Mouse (Mus musculus) macrophage (primary cell): Measurements from ENCODE around the gene Mtch2. TPM values are rescaled to one million over a fixed set of nuclear protein-coding genes. Genes with fewer than 3 reads are reported as not detected.
"Not testable (repeated sequence)": the region's sequence is repeated elsewhere in the genome, so short reads cannot be mapped to it uniquely, and the experiment has no call there.

Source experiments
- H3K27ac ChIP-seq: fragments of 350-480 bp; formaldehyde crosslinking; 2 replicates; pipeline ENCODE4 v1.9.0; 2021
- H3K36me3 ChIP-seq: fragments of 350-480 bp; formaldehyde crosslinking; 2 replicates; pipeline ENCODE4 v1.9.0; 2021; ENCODE audit errors: inconsistent target
- H3K4me3 ChIP-seq: fragments of 350-480 bp; formaldehyde crosslinking; 2 replicates; pipeline ENCODE4 v1.9.0; 2021; ENCODE audit errors: inconsistent target
- H3K79me2 ChIP-seq: fragments of 350-480 bp; formaldehyde crosslinking; 2 replicates; pipeline ENCODE4 v1.9.0; 2021; ENCODE audit errors: inconsistent target
- WGBS: methylation state at CpG from one replicate; pipeline ENCODE4 v1.1.7; 2026; ENCODE audit warnings: inconsistent platforms; ENCODE audit not compliant: missing documents; 5-methylcytosine and 5-hydroxymethylcytosine counted together
- polyA plus RNA-seq: library from polyadenylated mRNA; stranded (reverse); fragments of 250-400 nt; gene quantifications from 3 replicates; pipeline ENCODE4 v1.2.4, GENCODE M21; 2018; ENCODE audit warnings: inconsistent platforms

The Mtch2 gene
- polyA plus RNA-seq, 1 experiment from 2014 or later = 87.4 TPM

DNA sequence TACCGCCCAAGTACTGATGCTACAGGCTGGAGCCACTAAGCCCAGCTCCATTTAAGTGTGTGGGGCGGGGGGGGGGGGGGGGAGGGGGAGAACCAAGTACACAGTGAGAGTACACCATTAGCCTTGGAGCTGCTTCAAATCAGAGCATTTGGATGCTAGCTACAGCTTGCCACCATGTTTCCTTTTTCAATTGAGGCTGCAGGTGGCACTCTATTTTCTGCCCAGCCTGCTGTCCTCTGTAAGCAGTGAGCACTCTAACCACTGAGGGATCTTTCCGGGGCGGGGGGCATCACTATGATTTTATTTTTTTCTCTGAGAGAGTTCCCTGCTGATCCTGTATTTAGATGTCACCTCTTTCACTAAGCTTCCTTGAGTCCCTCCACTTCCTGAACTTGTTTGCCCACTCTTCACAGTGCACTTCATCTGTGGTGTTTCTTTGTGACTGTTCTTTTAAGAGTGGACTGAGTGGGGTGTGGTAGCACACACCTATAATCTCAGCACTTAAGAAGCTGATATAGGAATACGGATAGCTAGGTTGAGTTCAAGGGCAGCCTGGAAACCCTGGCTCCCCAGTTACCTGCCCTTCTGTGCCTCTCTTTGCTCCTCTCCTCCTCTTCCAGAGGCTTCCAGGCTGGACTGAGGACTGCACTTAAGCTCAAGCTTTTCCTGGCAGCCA, 30.8 kb downstream of the Mtch2 start:
- Histone ChIP-seq H3K79me2 (no peaks in the 10 kb centered on the region), H3K4me3 (no peak overlapping the region), H3K36me3 (no peaks in the 10 kb centered on the region), H3K27ac (no peak overlapping the region)
- WGBS = 66% methylated on average over 5 of the region's 5 CpGs

GRCm38 (mm10) chr2:90879419-90879818, 32.5 kb downstream of the Mtch2 start:
- Histone ChIP-seq H3K27ac (no peak overlapping the region), H3K79me2 (no peaks in the 10 kb centered on the region), H3K4me3 (no peak overlapping the region), H3K36me3 (no peaks in the 10 kb centered on the region)

DNA sequence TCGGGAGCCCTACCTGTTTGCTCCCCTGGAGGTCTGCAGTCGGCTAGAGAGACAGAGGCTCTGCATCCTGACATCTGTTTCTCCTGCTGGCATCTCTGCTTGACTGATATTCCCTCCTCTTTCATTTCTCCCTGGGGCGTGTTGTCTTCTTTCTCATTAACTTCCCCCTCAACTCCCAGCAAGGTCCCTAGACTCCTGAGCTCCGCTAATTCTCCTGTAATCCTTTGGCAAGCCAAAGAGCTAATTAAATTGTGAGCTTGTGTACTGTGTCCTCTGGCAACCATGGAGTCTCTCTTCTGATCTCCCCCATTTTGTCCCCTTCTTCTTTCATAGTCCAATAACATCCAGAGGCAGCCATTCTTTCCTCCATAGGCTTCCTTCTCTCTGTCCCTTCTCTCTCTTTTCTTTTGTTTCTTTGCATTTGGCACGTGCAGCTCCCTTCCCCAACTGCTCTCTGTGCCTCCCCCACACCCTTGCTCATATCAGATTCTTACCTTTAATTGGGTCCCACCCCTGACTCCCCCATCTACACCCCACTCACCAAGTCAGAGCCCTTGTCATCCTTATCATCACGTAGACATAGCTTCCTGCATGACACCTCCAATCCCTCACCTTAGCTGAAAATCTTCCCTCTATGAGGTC, 33.3 kb downstream of the Mtch2 start:
- H3K36me3 ChIP-seq = no peaks in the 10 kb centered on the region
- 69% methylated on average over 5 of the region's 6 CpGs for WGBS
- H3K27ac ChIP-seq = no peak overlapping the region
- no peaks in the 10 kb centered on the region for H3K79me2 ChIP-seq
- H3K4me3 ChIP-seq = no peak overlapping the region

DNA sequence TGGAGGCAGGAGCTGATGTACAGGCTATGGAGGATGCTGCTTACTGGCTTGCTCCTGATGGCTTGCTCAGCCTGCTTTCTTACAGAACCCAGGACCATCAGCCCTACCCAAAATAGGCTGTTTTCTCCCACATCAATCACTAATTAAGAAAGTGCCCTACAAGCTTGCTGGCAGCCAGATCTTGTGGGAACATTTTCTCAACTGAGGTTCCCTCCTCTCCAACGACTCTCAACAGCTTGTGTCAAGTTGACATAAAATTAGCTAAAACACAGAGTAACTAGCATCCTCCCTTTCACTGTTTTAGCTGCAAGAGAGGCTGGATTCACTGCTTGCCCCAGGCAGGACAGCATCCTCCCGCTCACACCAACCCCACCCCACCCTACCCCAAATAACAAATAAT, 34.9 kb downstream of the Mtch2 start:
- H3K79me2 ChIP-seq = no peaks in the 10 kb centered on the region
- no peaks in the 10 kb centered on the region for H3K36me3 ChIP-seq
- H3K4me3 ChIP-seq = no peak overlapping the region
- no peak overlapping the region for H3K27ac ChIP-seq
- 85% methylated on average over 2 of the region's 2 CpGs for WGBS

- H3K27ac ChIP-seq = no peak within 1 kb of the TSS
- H3K4me3 ChIP-seq = no peak within 1 kb of the TSS
- no peaks in the 10 kb centered on the region for H3K79me2 ChIP-seq
- 7% methylated on average over 39 of the region's 45 CpGs for WGBS
- H3K36me3 ChIP-seq = no peaks in the 10 kb centered on the region
Observed at GRCm38 (mm10) chr2:90885218-90886041, 38.5 kb downstream of the Mtch2 start, which contains the start of gene C1qtnf4. C1qtnf4 (plus strand) TSS chr2:90885860.

DNA sequence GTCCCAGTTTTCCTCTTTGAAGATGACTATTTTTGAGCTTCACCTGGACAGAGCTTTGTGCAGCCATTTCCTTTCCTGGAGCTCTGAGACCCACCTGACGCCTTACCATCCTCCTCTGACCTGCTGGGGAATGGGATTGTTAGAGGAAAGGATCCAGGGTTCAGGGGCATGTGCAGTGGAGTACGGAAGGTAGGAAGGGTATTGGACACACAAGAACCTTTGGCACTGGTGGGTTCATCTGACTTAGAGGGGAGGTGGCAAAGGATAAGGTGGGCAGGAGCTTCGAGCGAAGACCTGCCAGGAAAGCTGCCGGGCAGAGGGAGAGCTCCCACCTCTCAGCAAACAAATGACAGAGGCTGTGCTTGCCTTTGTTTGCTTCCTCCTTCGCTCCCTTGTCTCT, 39.5 kb downstream of the Mtch2 start:
- H3K27ac ChIP-seq = no peak overlapping the region
- no peak overlapping the region for H3K4me3 ChIP-seq
- 54% methylated on average over 6 of the region's 6 CpGs for WGBS
- H3K79me2 ChIP-seq = no peaks in the 10 kb centered on the region
- H3K36me3 ChIP-seq = no peaks in the 10 kb centered on the region

DNA sequence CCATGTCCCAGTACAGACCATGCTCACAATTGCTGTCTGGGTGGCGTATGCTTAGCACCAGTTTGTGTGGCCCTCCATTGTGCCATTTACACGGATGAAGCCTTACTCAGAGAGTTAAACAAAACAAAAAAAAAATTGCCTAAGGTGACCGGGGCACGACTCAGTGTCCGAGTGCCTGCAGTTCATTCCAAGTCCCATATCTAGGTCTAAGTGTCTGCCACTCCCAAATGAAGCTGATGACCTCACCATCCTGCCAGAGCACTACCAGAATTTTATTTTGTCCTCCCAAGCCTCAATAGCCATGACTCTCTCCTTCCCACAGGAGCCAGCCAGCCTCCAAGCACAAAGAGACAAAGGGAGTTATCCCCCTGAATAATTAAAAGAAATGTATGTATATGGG, 40.7 kb downstream of the Mtch2 start:
- H3K27ac ChIP-seq = no peak overlapping the region

GRCm38 (mm10) chr2:90889550-90890548, 42.9 kb downstream of the Mtch2 start:
- H3K79me2 ChIP-seq = no peaks in the 10 kb centered on the region
- H3K27ac ChIP-seq = no peak overlapping the region
- WGBS = 5% methylated on average over 122 of the region's 133 CpGs
- H3K4me3 ChIP-seq = no peak overlapping the region
- no peaks in the 10 kb centered on the region for H3K36me3 ChIP-seq

More for the DNA sequence above, 40.7 kb downstream of the Mtch2 start:
- WGBS = 71% methylated on average over 5 of the region's 5 CpGs
- H3K4me3 ChIP-seq = no peak overlapping the region
- H3K79me2 ChIP-seq = no peaks in the 10 kb centered on the region
- H3K36me3 ChIP-seq = no peaks in the 10 kb centered on the region

- H3K36me3 ChIP-seq = peaks cover 31% of the 10 kb centered on the region
- 94% methylated on average over 6 of the region's 6 CpGs for WGBS
- H3K79me2 ChIP-seq = no peaks in the 10 kb centered on the region
- no peak overlapping the region for H3K27ac ChIP-seq
- no peak overlapping the region for H3K4me3 ChIP-seq
Observed at GRCm38 (mm10) chr2:90893673-90894298, 46.8 kb downstream of the Mtch2 start.

GRCm38 (mm10) chr2:90894299-90894677, 47.3 kb downstream of the Mtch2 start:
- H3K4me3 ChIP-seq, H3K79me2 ChIP-seq, H3K27ac ChIP-seq: not testable (repeated sequence)
- H3K36me3 ChIP-seq = peaks cover 36% of the 10 kb centered on the region
- 73% methylated on average over 3 of the region's 3 CpGs for WGBS

DNA sequence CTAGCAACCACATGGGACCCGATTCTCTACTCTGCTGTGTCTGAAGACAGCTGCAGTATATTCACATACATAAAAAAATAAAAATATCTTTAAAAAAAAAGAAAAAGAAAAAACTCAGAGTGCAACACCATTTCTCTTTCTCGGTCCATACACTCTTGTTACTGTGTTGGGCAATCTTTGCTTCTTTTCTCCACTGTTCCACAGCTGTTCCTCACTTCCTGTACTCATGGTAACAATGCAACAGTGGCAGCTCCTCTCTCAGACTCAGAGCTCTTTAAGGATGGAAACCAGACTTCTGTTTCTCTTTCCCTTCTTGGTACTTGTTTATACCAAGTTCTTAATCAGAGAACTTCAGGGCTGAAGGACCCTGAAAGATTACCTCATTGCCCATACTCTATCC, 56.4 kb downstream of the Mtch2 start:
- 43% methylated on average over 2 of the region's 2 CpGs for WGBS

DNA sequence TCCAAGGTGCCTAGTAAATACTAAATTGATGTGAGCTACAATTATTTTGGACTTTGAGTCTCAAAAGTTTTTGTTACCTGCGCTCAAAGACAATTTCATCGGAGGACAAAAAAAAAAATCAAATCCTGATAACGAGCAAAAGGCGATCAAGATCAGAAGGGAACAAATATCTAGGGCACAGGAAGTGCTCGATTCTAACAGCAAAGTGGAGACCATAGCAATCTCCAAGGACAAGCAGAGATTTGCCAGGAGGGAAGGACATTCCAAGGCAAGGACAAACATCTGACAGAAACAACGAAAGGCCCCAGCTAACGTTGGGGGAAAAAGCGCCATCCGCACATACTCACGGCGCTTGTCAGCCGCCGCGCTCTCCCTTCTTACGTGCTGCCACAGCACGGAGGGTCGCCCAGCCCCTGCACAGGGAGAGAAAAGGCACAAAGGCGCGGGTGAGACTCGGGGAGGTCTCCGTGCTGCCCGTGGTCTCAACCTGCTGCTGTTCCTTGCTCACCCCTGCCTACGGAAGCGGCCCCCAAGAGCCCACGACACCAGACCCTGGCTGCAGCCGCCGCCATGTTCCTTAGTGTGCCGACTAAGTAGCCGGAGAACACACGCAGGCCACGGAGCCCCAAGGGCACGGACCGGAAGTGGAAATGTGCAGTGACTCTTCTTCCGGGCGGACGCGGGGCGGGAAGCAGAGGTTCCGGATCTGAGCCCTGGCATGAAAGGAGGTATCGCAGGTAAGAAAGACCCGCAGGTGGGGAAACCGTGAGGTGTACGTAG, 57.3 kb downstream of the Mtch2 start, which contains the start of the genes Kbtbd4 and Ndufs3:
Gene Kbtbd4, plus strand, starts transcription at position 665 of the 780 bp plus-strand sequence.
Gene Ndufs3, minus strand, starts transcription at position 752 of the 780 bp plus-strand sequence.
- H3K36me3 ChIP-seq = peaks cover 25% of the 10 kb centered on the region

More for the DNA sequence above, 56.4 kb downstream of the Mtch2 start:
- Histone ChIP-seq H3K27ac (peak overlapping the region; percentile 85), H3K79me2 (peaks cover 44% of the 10 kb centered on the region), H3K4me3 (peak overlapping the region; percentile 90), H3K36me3 (peaks cover 25% of the 10 kb centered on the region)

DNA sequence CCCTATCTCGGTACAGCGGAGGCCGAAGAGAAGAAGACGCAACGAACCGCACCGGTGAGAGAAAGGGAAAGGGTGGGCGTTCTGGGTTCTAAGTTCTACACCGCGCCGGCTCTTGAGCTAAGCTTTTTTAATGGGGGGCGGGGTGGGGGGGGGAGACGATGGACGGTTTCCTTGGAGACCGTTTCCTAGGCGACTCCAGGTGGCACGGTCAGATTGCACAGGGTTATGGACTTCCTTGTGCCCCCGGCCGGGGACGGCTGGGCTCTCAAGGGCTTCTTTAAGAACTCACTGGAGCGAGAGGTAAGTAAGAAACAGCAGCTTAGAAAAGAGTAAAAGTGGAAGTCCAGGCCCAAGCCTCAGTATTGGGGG, 57.9 kb downstream of the Mtch2 start:
- H3K36me3 ChIP-seq = peaks cover 29% of the 10 kb centered on the region

More for the DNA sequence above, 57.3 kb downstream of the Mtch2 start, which contains the start of the genes Kbtbd4 and Ndufs3:
- H3K4me3 ChIP-seq = peak within 1 kb of the TSS; percentile 90
- WGBS = 3% methylated on average over 33 of the region's 43 CpGs
- peaks cover 44% of the 10 kb centered on the region for H3K79me2 ChIP-seq
- peak within 1 kb of the TSS; percentile 85 for H3K27ac ChIP-seq

More for the DNA sequence above, 57.9 kb downstream of the Mtch2 start:
- Histone ChIP-seq H3K79me2 (peaks cover 44% of the 10 kb centered on the region), H3K4me3 (peak overlapping the region; percentile 90), H3K27ac (peak overlapping the region; percentile 85)
- under 1% methylated on average over 19 of the region's 21 CpGs for WGBS
